Mouse (Mus musculus): ENCODE data around the gene Fam110a.

DNA sequence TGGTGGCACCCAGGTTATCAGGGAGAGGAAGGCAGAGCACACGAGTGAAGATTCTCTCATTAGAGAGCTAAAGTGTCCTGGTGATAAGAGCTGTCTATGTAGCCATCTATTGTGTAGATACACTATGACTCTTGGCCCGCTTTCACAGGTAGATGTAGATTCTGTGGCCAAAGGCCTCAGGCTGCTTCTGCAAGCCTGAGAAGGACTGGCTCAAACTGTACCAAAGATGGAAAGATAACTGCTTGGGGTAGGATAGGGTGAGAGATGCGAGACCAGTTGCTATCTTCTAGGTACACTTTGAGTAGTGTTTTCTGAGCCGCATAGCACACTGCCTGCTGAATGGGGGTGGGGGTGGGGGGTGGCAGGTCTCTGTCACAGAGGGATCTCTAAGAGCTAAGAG is 18.9 kb upstream of the Fam110a start:
- TF ChIP-seq CTCF (IDR thresholded peaks at IDR 0.05; ENCODE audit: low read depth) (no peak), EP300 (IDR thresholded peaks at IDR 0.05; ENCODE audit: low read depth) (no peak)

All from heart, postnatal 0 days (tissue).